Mouse (Mus musculus) layer of hippocampus, adult 2 months (tissue): ENCODE data around the gene Dnajc21. TPM values are rescaled to one million over a fixed set of nuclear protein-coding genes. Genes with fewer than 3 reads are reported as not detected.
"Not testable (repeated sequence)": the region's sequence is repeated elsewhere in the genome, so short reads cannot be mapped to it uniquely, and the experiment has no call there.

Experiments
- DNase-seq, 2 experiments: peaks; one replicate each; pipeline ENCODE4 v3.0.0; 2022; ENCODE audit warnings: low spot score in 2 of 2
- H3K27ac ChIP-seq: fragments of 200-600 bp; 2 replicates; pipeline ENCODE4 v1.8.1; 2022
- H3K4me3 ChIP-seq: fragments of 200-600 bp; 2 replicates; pipeline ENCODE4 v1.8.1; 2022; ENCODE audit warnings: mild to moderate bottlenecking
- CTCF ChIP-seq: fragments of 200-600 bp; conservative IDR thresholded peaks from 2 replicates; pipeline ENCODE4 v1.8.1; 2022; ENCODE audit warnings: antibody characterized with exemption, mild to moderate bottlenecking, moderate library complexity
- long read RNA-seq, 2 experiments: library from polyadenylated mRNA; stranded (forward); transcript quantifications; one replicate each; pipeline ENCODE4 v2.0.0; 2021; ENCODE audit warnings: borderline mapping rate in 2 of 2
- total RNA-seq, 2 experiments: library from RNA; stranded (reverse); gene quantifications; 2 replicates each; pipeline ENCODE4 v1.2.3; 2021

Gene Dnajc21
- 10 to 100 TPM; 22.2 to 25.6 TPM for total RNA-seq
- long read RNA-seq, experiment 1, transcript Dnajc21-201 (12 exons, 2,060 nt): major isoform, 8 of 8 reads
- long read RNA-seq, experiment 1, partial matches to known transcripts: 0 of 8 reads
- long read RNA-seq, experiment 1, other reads (novel, unspliced or antisense): 0 of 8 reads
- long read RNA-seq, experiment 2, transcript Dnajc21-201 (12 exons, 2,060 nt): major isoform, 13 of 19 reads
- long read RNA-seq, experiment 2, partial matches to known transcripts: 3 of 19 reads
- long read RNA-seq, experiment 2, other reads (novel, unspliced or antisense): 3 of 19 reads

DNA sequence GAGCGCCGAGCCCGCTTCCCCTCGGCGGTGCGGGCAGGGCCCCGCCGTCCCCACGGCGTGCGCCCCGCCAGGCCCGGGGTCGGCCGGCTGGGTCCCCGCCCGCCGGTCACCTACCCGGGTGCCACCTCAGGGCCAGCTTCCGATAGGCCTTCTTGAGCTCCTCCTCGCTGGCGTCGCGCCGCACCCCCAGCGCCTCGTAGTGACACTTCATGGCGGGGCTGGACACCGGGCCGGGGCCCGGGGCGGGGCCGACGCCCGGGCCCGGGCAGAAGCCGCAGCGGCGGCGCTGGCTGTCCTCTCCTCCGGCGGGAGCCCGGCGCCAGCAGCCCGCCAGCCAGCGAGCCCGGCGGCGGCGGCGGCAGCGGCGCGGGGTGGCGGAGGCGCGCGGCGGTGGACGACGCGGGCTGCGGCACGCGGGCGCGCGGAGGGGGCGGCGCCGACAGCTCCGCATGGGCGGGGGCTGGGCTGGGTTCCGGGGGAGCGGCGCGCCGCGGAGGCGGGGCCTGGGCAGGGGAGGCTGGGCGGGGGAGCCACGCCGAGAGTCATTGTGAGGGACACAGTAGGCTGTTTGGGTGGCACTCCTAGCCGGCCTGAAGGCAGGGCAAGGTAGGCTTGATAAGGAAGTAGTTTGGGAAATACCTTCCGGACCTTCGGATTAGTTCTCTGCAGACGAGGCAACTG, at the start of gene Dnajc21:
Gene Dnajc21 (minus strand): TSS at position 366 of the 681 bp plus-strand sequence.
- TF ChIP-seq CTCF: no peak
- peak; percentile 68 to 72 for DNase-seq
- H3K27ac ChIP-seq: peak within 1 kb of the TSS; percentile 86

DNA sequence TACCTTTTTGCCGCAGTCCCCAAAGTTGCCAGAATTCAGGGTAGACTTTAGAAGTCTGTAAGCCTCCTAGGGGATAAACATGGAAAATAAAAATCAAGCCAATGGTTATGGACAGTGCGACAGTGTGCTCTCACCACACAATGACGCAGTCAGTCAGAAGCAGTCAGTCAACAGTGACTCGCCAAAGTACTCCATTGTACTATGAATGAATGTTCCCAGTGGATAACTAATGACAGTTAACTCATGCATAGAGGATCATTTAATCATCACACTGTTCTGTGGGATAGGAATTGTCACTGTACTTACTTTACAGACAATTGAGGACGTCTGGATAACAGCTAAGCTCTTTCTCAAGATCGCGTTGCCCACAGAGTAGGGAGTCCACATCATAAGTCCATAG, 44.9 kb upstream of the Dnajc21 start:
- no peak overlapping the region for H3K4me3 ChIP-seq
- DNase-seq: no peak

More for the DNA sequence above, at the start of gene Dnajc21:
- peak within 1 kb of the TSS; percentile 87 for H3K4me3 ChIP-seq

DNA sequence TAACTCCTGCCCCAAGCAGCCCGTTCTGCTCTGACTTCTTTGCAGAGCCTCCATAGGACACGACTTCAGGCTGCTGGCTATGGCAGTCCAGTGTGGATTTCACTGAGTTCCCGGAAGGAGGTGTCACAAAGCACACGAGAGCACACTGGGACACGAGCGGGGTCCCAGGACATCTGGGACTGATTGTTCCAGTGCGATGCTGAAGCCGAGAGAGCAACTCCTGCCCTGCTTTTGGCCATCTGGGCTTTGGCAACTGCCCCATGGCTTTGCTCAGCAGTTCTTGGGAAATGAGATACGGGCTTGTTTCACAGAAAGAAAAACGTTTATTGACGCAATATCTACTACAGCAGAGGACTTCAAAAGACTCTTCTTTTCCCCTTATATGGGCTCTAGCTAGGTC, 35.8 kb upstream of the Dnajc21 start:
- no peak overlapping the region for H3K27ac ChIP-seq
- no peak for TF ChIP-seq CTCF
- no peak for DNase-seq
- no peak overlapping the region for H3K4me3 ChIP-seq

More for the DNA sequence above, 44.9 kb upstream of the Dnajc21 start:
- TF ChIP-seq CTCF: no peak
- H3K27ac ChIP-seq: no peak overlapping the region

DNA sequence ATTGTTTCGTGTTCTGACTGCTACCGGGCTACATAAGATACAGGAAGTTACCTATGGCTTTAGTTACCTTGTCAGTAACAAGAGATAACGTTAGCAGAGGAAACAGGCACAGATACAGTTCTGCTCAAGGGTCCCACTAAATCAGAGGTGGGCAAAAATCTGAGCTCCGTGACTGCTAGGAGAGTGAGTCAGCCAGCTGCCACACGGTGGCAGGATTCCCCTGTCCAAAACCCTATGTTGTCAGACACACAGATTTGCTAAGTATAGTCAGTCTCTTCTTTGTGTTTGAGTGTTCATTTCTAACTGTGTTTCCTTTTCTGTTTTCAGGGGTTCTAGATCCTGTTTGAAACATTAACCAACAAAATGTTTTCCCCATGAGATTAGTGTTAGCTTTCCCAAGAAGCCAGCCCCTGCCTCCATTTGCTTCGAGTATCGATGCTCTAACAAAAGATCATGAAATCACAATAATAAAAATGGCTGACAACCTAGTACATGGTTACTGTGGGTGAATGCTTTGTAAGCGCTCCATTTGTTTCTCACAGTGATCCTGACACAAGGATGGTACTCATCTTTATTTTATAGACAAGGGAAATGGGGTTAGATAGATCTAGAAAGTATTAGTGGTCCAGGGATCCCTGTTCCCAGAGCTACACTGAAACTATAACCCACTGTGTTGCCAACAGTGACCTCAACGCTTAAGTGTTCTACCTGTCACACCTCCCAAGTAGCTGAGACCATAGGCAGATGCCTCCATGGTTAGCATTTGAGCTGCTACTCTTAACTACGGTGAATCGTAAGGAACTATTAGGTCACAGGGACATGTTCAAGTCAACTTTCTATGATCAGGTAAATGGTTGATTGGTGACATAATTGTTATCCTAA, 30.8 kb upstream of the Dnajc21 start:
- no peak overlapping the region for H3K27ac ChIP-seq
- TF ChIP-seq CTCF: peak; percentile 96
- DNase-seq: peak; percentile 38 to 56
- no peak overlapping the region for H3K4me3 ChIP-seq

DNA sequence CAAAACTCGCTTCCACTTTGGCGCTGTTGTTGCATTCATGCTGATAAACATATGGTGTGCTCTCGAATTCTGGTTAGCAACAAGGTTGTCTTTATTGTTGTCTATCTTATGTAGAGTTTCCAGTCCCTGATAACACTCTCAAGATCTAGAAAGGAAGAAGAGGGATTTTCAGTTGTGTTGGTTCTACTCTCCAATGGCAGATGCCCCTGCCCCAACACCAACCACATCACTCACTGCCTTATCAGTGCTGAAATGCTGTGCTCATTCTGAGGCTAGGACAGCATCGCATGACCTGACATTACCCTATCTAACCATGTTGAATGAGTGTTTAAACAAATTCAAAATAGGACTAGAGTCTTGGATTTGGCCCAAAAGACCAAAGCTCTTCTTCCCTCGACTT, 29.7 kb upstream of the Dnajc21 start:
- no peak for TF ChIP-seq CTCF

DNA sequence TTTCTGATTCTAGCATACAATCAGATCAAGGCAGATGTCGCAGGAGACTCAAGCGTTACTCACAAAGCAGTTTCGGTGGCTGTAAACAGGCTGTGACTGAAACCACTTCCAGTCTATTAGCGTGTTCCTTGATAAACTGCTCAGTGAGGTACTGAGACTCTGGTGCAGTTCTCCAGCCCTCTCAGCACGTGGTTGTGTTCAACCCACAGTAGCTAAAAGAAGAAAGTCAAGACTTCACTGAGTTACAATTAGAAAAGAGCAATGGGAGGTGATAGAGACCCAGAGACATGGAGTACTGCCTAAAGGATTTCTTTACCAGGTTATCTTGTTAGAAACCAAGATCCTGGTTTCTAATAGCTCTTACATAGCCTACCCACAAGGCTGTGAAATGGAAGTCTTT, 29.3 kb upstream of the Dnajc21 start:
- DNase-seq: no peak
- no peak for TF ChIP-seq CTCF
- H3K27ac ChIP-seq: no peak overlapping the region
- no peak overlapping the region for H3K4me3 ChIP-seq

More for the DNA sequence above, 29.7 kb upstream of the Dnajc21 start:
- no peak overlapping the region for H3K27ac ChIP-seq
- H3K4me3 ChIP-seq: no peak overlapping the region
- no peak for DNase-seq

DNA sequence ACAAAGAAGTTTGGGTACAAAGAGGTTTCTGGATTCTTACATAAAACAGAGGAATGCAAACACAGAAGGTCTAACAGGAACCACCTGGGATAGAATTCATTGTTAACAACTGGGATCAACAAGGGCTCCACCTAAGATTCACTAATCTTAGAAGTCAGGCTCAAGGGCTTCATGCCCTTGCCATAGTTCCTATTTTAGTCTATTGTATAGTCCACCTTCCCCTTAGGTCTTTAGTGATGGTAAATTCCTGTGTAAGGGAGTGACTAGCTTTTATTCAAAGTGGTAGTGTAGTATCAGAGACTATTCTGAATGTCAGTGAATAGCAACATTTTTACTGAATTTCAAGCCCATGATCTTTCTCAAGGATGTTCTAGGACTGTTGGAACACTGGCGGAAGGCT, 26.4 kb upstream of the Dnajc21 start:
- DNase-seq, H3K4me3 ChIP-seq, H3K27ac ChIP-seq: not testable (repeated sequence)

DNA sequence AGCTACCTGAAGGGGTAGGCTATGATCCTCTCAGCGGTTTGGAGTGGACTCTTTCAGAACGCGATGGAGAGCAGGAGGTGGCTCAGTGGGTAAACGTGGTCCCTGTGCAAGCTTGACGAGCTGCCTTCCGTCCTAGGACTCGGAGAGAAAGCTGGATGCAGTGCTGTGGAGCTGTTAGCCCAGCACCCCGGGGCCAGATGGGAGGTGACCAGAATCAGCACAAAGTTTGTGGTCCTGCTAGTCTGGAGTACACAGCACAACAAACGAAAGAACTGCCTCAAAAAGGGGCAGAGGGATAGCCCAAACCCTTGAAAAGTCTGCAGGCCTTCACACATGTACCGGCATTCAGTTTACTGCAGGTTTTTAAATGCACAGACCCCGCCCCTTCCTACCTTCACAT, 25.6 kb upstream of the Dnajc21 start:
- DNase-seq: no peak
- Histone ChIP-seq H3K27ac (no peak overlapping the region), H3K4me3 (no peak overlapping the region)
- no peak for TF ChIP-seq CTCF

DNA sequence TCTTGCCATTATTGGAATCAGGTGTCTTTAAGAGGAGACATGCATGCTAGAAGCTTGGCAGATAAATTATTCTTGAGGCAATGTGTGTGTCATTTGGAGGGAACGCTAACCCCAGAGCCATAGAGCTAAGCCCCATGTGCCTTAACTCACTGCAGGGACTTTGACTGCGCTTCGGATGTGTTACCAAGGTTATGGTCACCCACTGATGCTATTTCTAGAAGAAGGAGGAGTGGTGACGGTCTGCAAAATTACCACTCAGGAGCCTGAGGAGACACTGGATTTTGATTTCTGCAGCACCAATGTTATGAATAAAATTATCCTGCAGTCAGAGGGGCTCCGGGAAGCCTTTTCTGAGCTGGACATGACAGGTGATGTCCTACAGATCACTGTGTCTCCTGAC, 19.8 kb upstream of the Dnajc21 start:
- no peak for TF ChIP-seq CTCF
- DNase-seq: no peak

DNA sequence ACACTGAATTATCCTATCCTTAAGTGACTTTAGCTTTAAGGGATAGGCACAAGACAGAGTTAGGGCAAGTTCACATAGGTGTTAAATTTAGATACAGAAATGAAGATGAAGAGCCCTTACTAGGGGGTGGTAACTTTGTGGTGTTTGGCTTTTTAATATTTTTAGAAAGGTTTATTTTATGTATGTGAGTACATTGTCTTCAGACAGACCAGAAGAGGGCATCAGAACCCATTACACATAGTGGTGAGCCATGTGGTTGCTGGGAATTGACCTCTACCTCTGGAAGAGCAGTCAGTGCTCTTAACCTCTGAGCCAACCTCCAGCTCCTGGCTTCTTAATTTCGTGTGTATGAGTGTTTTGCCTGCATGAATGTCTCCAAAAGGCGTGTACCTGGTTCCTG, 16.9 kb upstream of the Dnajc21 start:
- no peak for DNase-seq
- Histone ChIP-seq H3K27ac (no peak overlapping the region), H3K4me3 (peak overlapping the region; percentile 76; the same call in 1 of the 2 replicates)
- TF ChIP-seq CTCF: peak; percentile 56

More for the DNA sequence above, 19.8 kb upstream of the Dnajc21 start:
- no peak overlapping the region for H3K4me3 ChIP-seq
- H3K27ac ChIP-seq: no peak overlapping the region

DNA sequence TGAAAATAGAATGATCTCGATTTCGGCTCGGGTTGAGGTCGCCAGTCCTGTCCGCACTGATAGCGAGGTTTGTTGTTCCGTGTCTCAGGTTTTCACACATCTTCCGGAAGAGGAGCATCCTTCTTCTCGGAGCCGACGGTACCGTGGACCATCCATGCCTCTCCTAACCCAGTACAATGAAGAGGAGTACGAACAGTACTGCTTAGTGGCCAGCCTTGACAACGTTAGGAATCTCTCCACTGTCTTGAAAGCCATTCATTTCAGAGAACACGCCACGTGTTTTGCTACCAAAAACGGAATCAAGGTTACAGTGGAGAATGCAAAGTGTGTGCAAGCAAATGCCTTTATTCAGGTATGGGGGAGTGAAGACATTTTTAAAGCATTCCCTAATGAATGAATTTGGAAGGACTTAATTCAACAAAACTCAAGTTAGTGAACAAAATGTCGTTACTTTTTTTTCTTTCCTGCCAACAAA, 16.1 kb upstream of the Dnajc21 start:
- TF ChIP-seq CTCF: no peak
- peak in 1 of 2 experiments; percentile 15 for DNase-seq
- Histone ChIP-seq H3K4me3 (peak overlapping the region; percentile 76), H3K27ac (peak overlapping the region; percentile 93)

DNA sequence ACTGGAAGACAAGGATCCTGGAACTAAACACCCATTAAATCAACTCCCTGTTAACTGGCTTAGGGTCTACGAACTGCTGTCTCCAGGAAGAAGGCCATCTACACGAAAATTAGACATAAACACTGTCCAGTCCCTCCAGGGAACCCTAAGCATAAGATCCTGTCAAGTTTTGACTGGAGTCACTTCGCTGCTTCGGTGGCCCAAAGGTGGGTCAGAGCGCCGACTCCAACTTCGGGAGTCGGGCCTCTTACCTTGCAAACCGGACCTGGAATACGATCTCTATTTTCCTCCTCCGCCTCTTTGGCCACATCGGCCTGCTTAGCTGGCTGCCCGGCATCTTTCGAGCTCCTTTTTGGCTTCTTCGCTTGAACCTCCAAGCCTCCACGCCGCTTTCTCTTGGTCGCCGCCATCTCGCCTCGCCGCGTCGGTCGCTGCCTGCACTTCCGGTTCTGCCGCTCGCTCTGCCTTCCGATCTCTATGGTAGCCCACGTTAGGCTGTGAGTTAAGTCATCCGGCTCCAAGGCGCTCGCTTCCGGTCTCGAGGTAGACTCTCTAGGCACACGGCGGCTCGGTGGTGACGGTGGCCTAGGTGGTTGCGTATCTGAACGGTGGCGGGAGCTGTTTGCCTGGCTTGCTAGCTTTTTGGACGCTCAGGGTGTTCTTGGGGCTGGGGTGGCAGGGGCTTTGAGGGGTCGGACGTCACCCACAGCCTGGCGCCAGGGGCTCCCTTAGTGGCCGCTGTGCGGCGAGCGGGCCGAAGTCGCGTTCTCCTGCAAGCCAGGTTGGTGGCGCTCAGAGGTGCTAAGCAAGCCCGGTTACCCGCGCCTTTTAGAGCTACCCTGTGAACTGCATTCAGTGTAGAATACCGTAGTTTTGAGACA, 15.4 kb upstream of the Dnajc21 start, which contains the start of the genes Brix1 and Rad1:
Gene Brix1 (minus strand): TSS at position 464 of the 881 bp plus-strand sequence.
Gene Rad1 (plus strand): TSS at position 535 of the 881 bp plus-strand sequence.
- Histone ChIP-seq H3K27ac (peak within 1 kb of the TSS; percentile 93), H3K4me3 (peak within 1 kb of the TSS; percentile 76)
- DNase-seq: peak; percentile 94 to 96
- no peak for TF ChIP-seq CTCF
